In genomic region chr1:177447086-177447485, GRCm38 (mm10) we compare ENCODE assay signal across 10 mouse cellular contexts. TPM values are rescaled to one million over a fixed set of nuclear protein-coding genes. Genes with fewer than 3 reads are reported as not detected.
DNase-seq lines count a peak whose midpoint lies in the region; ATAC-seq and TF ChIP-seq lines count a peak whose summit lies in the region.
"Had no signal": no experiment of that assay in that cellular context is flagged by ENCODE, and none has a peak within 500 bp of the region (broad histone marks: within the 10 kb centered on the region; RNA-seq: fewer than 3 reads in every experiment).

No protein-coding gene starts in this region.

- H3K4me3 ChIP-seq in forebrain, embryonic 12.5 days (replicated peaks): peak overlapping the region; percentile 87
- peak overlapping the region; percentile 97 for H3K4me3 ChIP-seq in midbrain, embryonic 10.5 days
- H3K4me3 ChIP-seq: erythroblast, embryonic 14.5 days had no signal

- H3K27me3 ChIP-seq in forebrain, embryonic 12.5 days: no peaks in the 10 kb centered on the region
- no peaks in the 10 kb centered on the region for H3K27me3 ChIP-seq in midbrain, embryonic 10.5 days (ENCODE audit: low read depth, poor library complexity, severe bottlenecking)

- no peak for TF ChIP-seq POLR2A in brain, embryonic 14.5 days (IDR thresholded peaks at IDR 0.05; ENCODE audit: borderline replicate concordance, extremely low read depth, insufficient read depth, insufficient read length, poor library complexity, severe bottlenecking)

- peak; percentile 71 for DNase-seq in Muller cell, postnatal 12 days (ENCODE audit: inconsistent ontology term)
- peak; percentile 90 for DNase-seq in brain, embryonic 14.5 days (ENCODE audit: low read depth)
- peak; percentile 47 for DNase-seq in midbrain, embryonic 10.5 days (ENCODE audit: low spot score)
- no peak for DNase-seq in adrenal gland, adult 2 months
- no peak for DNase-seq in urinary bladder, adult 2 months (ENCODE audit: low spot score)
- DNase-seq in heart, adult 9 months (ENCODE audit: low spot score in 2 of 2): no peak
- DNase-seq: lung, adult 18-20 months; right cerebral cortex, postnatal 4 days had no signal

- no peaks in the 10 kb centered on the region for H3K9me3 ChIP-seq in forebrain, embryonic 12.5 days
- H3K9me3 ChIP-seq in midbrain, embryonic 10.5 days (replicated peaks): no peaks in the 10 kb centered on the region

- H3K27ac ChIP-seq in forebrain, embryonic 12.5 days: peak overlapping the region; percentile 92
- peak overlapping the region; percentile 99 for H3K27ac ChIP-seq in midbrain, embryonic 10.5 days (replicated peaks)

- ATAC-seq in forebrain, embryonic 12.5 days (ENCODE audit: low FRiP score): peak; percentile 25; the same call in 1 of the 2 replicates

- H3K9ac ChIP-seq in forebrain, embryonic 12.5 days: peak overlapping the region; percentile 53

- peaks cover 66% of the 10 kb centered on the region for H3K4me1 ChIP-seq in forebrain, embryonic 12.5 days
- peaks cover 78% of the 10 kb centered on the region for H3K4me1 ChIP-seq in midbrain, embryonic 10.5 days

- no peak for TF ChIP-seq CTCF in brain, embryonic 14.5 days (IDR thresholded peaks at IDR 0.05; ENCODE audit: borderline replicate concordance, extremely low read depth, insufficient read depth, insufficient read length)

- peaks cover 17% of the 10 kb centered on the region for H3K36me3 ChIP-seq in forebrain, embryonic 12.5 days (replicated peaks)
- peaks cover 24% of the 10 kb centered on the region for H3K36me3 ChIP-seq in midbrain, embryonic 10.5 days

- peak overlapping the region; percentile 75 for H3K4me2 ChIP-seq in forebrain, embryonic 12.5 days

- 7% methylated on average over 9 of the region's 9 CpGs for WGBS in forebrain, embryonic 12.5 days
- 21% methylated on average over 9 of the region's 9 CpGs for WGBS in midbrain, embryonic 10.5 days

RNA-seq across cellular contexts. Expression of gene Zbtb18, which starts 4.9 kb away (rescaled TPM):
- polyA plus RNA-seq in brain, embryonic 14.5 days (2012; rRNA removed): 55.5 and 56.4 TPM in 2 replicates
- polyA plus RNA-seq in forebrain, embryonic 12.5 days (2016; fragmentation: Nextera tagmentation; extraction: Ambion mirVana): 21.3 and 21.6 TPM in 2 replicates
- polyA plus RNA-seq in midbrain, embryonic 10.5 days (2016; fragmentation: Nextera tagmentation; extraction: Ambion mirVana): 5.1 and 6.1 TPM in 2 replicates
- total RNA-seq in adrenal gland, adult 2 months (2021): 10 to 100 TPM; 23.8 to 25.8 TPM
- polyA plus RNA-seq in adrenal gland, adult 2 months (2012; rRNA removed): 3.7 and 5.7 TPM in 2 replicates
- 11.9 and 27.0 TPM in 2 replicates for polyA plus RNA-seq in urinary bladder, adult 2 months (2012; rRNA removed)

Comparison
In these comparisons a context has a peak if more than half of its experiments do, and no peak if none do; other contexts are left out.
1. DNase-seq: peak in Muller cell, postnatal 12 days (single experiment), brain, embryonic 14.5 days (single experiment) and midbrain, embryonic 10.5 days (single experiment); none in adrenal gland, adult 2 months (single experiment), urinary bladder, adult 2 months (single experiment) and heart, adult 9 months (0 of 2).